Mouse (Mus musculus) cortical plate, adult 2 months (tissue): ENCODE data around the gene Cadps2.

Experiments
- CTCF ChIP-seq: fragments of 200-500 bp; IDR thresholded peaks from 2 replicates; pipeline ENCODE4 v1.5.1; 2011; ENCODE audit warnings: mild to moderate bottlenecking, control low read depth, low read length; ENCODE audit not compliant: insufficient read depth; ENCODE audit errors: extremely low read depth
- POLR2A ChIP-seq: fragments of 200-500 bp; IDR thresholded peaks from 2 replicates; pipeline ENCODE4 v1.6.1; 2011; ENCODE audit warnings: mild to moderate bottlenecking, low read length, control low read depth; ENCODE audit not compliant: insufficient read depth; ENCODE audit errors: extremely low read depth

DNA sequence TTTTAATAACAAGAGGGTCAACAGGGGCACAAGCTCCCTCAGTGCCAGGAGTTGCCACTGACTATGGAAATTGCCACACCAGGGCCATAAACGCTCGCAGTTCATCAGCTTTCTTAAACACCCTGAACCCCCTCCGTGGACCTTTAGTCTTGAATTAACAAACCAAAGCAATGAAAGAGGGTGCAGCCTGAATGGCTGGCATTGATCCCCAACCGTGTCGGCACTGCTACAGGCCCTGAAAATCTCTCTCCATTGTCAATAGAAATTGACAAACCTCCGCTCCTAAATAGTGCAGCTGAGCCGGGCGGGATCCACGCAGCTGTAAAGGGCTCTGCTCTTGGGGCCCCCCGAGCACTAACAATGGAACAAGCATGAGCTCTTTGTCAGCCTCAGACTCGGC, 566.2 kb downstream of the Cadps2 start:
- TF ChIP-seq CTCF (no peak), POLR2A (no peak)
